ENCODE assay signal across 32 mouse cellular contexts in the genomic region with DNA sequence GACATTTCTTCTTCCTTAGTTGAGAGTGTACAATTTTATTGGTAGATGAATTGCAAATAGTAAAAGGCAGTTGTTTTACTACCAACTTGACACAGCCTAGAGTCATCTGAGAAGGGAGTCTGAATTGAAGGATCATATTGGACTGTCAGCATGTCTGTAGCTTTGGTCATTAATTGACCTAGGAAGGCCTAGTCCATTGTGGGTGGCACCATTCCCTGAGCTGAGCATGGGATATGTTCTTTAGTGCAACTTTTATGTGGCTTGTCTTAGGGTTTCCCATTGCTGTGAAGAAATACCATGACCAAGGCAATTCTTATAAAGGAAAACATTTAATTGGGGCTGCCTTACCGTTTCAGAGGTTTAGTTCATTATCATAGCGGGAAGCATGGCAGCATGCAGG.
"Had no signal": no experiment of that assay in that cellular context is flagged by ENCODE, and none has a peak within 500 bp of the region (broad histone marks: within the 10 kb centered on the region; RNA-seq: fewer than 3 reads in every experiment).

No protein-coding gene starts in this region.

- H3K9me3 ChIP-seq: limb, embryonic 10.5 days; limb, embryonic 12.5 days; limb, embryonic 13.5 days; limb, embryonic 15.5 days; liver, embryonic 12.5 days; liver, embryonic 13.5 days; liver, embryonic 15.5 days; lung, embryonic 15.5 days; megakaryocyte, embryonic 14.5 days; midbrain, embryonic 10.5 days; midbrain, embryonic 12.5 days; midbrain, embryonic 13.5 days; midbrain, embryonic 15.5 days; neural tube, embryonic 12.5 days had no signal

- H3K4me2 ChIP-seq: limb, embryonic 12.5 days; limb, embryonic 13.5 days; limb, embryonic 15.5 days; liver, embryonic 11.5 days; liver, embryonic 12.5 days; liver, embryonic 13.5 days; liver, embryonic 15.5 days; lung, embryonic 14.5 days; lung, embryonic 15.5 days; midbrain, embryonic 11.5 days; midbrain, embryonic 12.5 days; midbrain, embryonic 13.5 days; midbrain, embryonic 15.5 days; neural tube, embryonic 12.5 days had no signal

- H3K4me3 ChIP-seq: limb, embryonic 10.5 days; limb, embryonic 12.5 days; limb, embryonic 13.5 days; limb, embryonic 15.5 days; liver, embryonic 12.5 days; liver, embryonic 13.5 days; liver, embryonic 15.5 days; lung, embryonic 15.5 days; megakaryocyte, embryonic 14.5 days; midbrain, embryonic 10.5 days; midbrain, embryonic 12.5 days; midbrain, embryonic 13.5 days; midbrain, embryonic 15.5 days; myocyte; neural tube, embryonic 12.5 days had no signal

- H3K9ac ChIP-seq: limb, embryonic 12.5 days; limb, embryonic 13.5 days; limb, embryonic 15.5 days; liver, embryonic 12.5 days; liver, embryonic 13.5 days; liver, embryonic 14.5 days; liver, embryonic 15.5 days; liver, postnatal 0 days; lung, embryonic 14.5 days; lung, embryonic 15.5 days; midbrain, embryonic 12.5 days; midbrain, embryonic 13.5 days; midbrain, embryonic 15.5 days; neural tube, embryonic 12.5 days had no signal

- H3K27ac ChIP-seq: limb, embryonic 10.5 days; limb, embryonic 12.5 days; limb, embryonic 13.5 days; limb, embryonic 15.5 days; liver, embryonic 12.5 days; liver, embryonic 13.5 days; liver, embryonic 14.5 days; liver, embryonic 15.5 days; lung, embryonic 15.5 days; macrophage; midbrain, embryonic 10.5 days; midbrain, embryonic 12.5 days; midbrain, embryonic 13.5 days; midbrain, embryonic 15.5 days; neural tube, embryonic 12.5 days had no signal

- DNase-seq: left cerebral cortex, postnatal 4 days; liver; liver, embryonic 13.5 days; liver, postnatal 0 days; lung, adult 18-20 months; lung, adult 2 months; lung, embryonic 14.5 days; lung, postnatal 10 days; lung, postnatal 14 days; lung, postnatal 36 days; lung, postnatal 4 days; midbrain, embryonic 14.5 days had no signal

- H3K4me1 ChIP-seq: limb, embryonic 10.5 days; limb, embryonic 12.5 days; limb, embryonic 13.5 days; limb, embryonic 15.5 days; midbrain, embryonic 10.5 days; midbrain, embryonic 13.5 days; midbrain, embryonic 15.5 days; neural tube, embryonic 12.5 days had no signal

- H3K36me3 ChIP-seq: limb, embryonic 12.5 days; limb, embryonic 13.5 days; limb, embryonic 15.5 days; liver, embryonic 12.5 days; liver, embryonic 13.5 days; liver, embryonic 15.5 days; lung, embryonic 15.5 days; midbrain, embryonic 10.5 days; midbrain, embryonic 12.5 days; midbrain, embryonic 13.5 days; midbrain, embryonic 15.5 days; neural tube, embryonic 12.5 days had no signal

- ATAC-seq: liver, embryonic 12.5 days; liver, postnatal 0 days; lung, postnatal 0 days; midbrain, embryonic 13.5 days; midbrain, embryonic 15.5 days; midbrain, embryonic 16.5 days had no signal

- H3K27me3 ChIP-seq: limb, embryonic 12.5 days; limb, embryonic 13.5 days; limb, embryonic 15.5 days; liver, embryonic 12.5 days; liver, embryonic 13.5 days; liver, embryonic 15.5 days; lung, embryonic 15.5 days; megakaryocyte, embryonic 14.5 days; midbrain, embryonic 12.5 days; midbrain, embryonic 13.5 days; midbrain, embryonic 15.5 days; neural tube, embryonic 12.5 days had no signal
